Mouse (Mus musculus) midbrain, embryonic 12.5 days (tissue): ENCODE measurements around the gene Fam89b. TPM values are rescaled to one million over a fixed set of nuclear protein-coding genes. Genes with fewer than 3 reads are reported as not detected.

Experiments
- ATAC-seq: fragments of 200-750 bp; cut with Nextera tagmentation; 2 replicates; pipeline ENCODE4 v1.8.0; 2017; ENCODE audit warnings: low read depth, moderate TSS enrichment, moderate library complexity; ENCODE audit not compliant: low FRiP score
- H3K27ac ChIP-seq: fragments of 300-500 bp; sonication (generic); replicated peaks from 2 replicates; pipeline ENCODE4 v1.5.1; 2016; ENCODE audit warnings: mild to moderate bottlenecking
- H3K27me3 ChIP-seq: fragments of 300-500 bp; sonication (generic); 2 replicates; pipeline ENCODE4 v1.6.1; 2016; ENCODE audit warnings: mild to moderate bottlenecking
- H3K36me3 ChIP-seq: fragments of 300-500 bp; sonication (generic); 2 replicates; pipeline ENCODE4 v1.6.1; 2016
- H3K4me1 ChIP-seq: fragments of 300-500 bp; sonication (generic); 2 replicates; pipeline ENCODE4 v1.6.1; 2016
- H3K4me2 ChIP-seq: fragments of 300-500 bp; sonication (generic); replicated peaks from 2 replicates; pipeline ENCODE4 v1.6.1; 2016; ENCODE audit warnings: mild to moderate bottlenecking, moderate library complexity
- H3K4me3 ChIP-seq: fragments of 300-500 bp; sonication (generic); 2 replicates; pipeline ENCODE4 v1.5.1; 2016; ENCODE audit warnings: mild to moderate bottlenecking
- H3K9ac ChIP-seq: fragments of 300-500 bp; sonication (generic); replicated peaks from 2 replicates; pipeline ENCODE4 v1.6.1; 2016; ENCODE audit warnings: mild to moderate bottlenecking, moderate library complexity
- H3K9me3 ChIP-seq: fragments of 300-500 bp; sonication (generic); 2 replicates; pipeline ENCODE4 v1.6.1; 2016; ENCODE audit warnings: mild to moderate bottlenecking
- WGBS: fragments of 180-500 bp; shearing (Covaris S2); methylation state at CpG from one replicate; pipeline ENCODE4 v1.1.7; 2016; 5-methylcytosine and 5-hydroxymethylcytosine counted together
- polyA plus RNA-seq: library from polyadenylated mRNA; unstranded; fragments of >200 nt; fragmentation: Nextera tagmentation; extraction: Ambion mirVana; gene quantifications from 2 replicates; pipeline ENCODE4 v1.2.1, GENCODE M21; 2016

Fam89b gene
- polyA plus RNA-seq, 1 experiment from 2014 or later = 186 TPM

- Histone ChIP-seq H3K36me3 (peaks cover 78% of the 10 kb centered on the region), H3K27ac (0 out of 2 replicates have a peak within 1 kb of the TSS, but pooled peaks have one; percentile 8)
Observed at GRCm38 (mm10) chr19:5704163-5704800, 25.2 kb downstream of the Fam89b start, which contains the start of gene Kcnk7. Kcnk7 (plus strand) TSS chr19:5704367.

GRCm38 (mm10) chr19:5695849-5696462 lies 33.5 kb downstream of the Fam89b start:
- no peak overlapping the region for H3K27ac ChIP-seq
- H3K9ac ChIP-seq = 0 out of 2 replicates have a peak overlapping the region, but pooled peaks have one; percentile 50
- peaks cover 33% of the 10 kb centered on the region for H3K4me1 ChIP-seq
- ATAC-seq = peak; percentile 72
- H3K4me2 ChIP-seq = peak overlapping the region; percentile 66
- H3K4me3 ChIP-seq = peak overlapping the region; percentile 38
- H3K9me3 ChIP-seq = no peaks in the 10 kb centered on the region
- peaks cover 12% of the 10 kb centered on the region for H3K27me3 ChIP-seq
- 8% methylated on average over 41 of the region's 41 CpGs for WGBS
- peaks cover 72% of the 10 kb centered on the region for H3K36me3 ChIP-seq

More at GRCm38 (mm10) chr19:5704163-5704800, 25.2 kb downstream of the Fam89b start, which contains the start of gene Kcnk7:
- ATAC-seq = no peak
- 79% methylated on average over 17 of the region's 17 CpGs for WGBS
- no peak within 1 kb of the TSS for H3K4me3 ChIP-seq
- no peak within 1 kb of the TSS for H3K4me2 ChIP-seq
- H3K9me3 ChIP-seq = no peaks in the 10 kb centered on the region
- 0 out of 2 replicates have a peak, but pooled peaks cover 3% of the 10 kb centered on the region for H3K4me1 ChIP-seq
- H3K9ac ChIP-seq = no peak within 1 kb of the TSS
- no peaks in the 10 kb centered on the region for H3K27me3 ChIP-seq

GRCm38 (mm10) chr19:5693801-5694200 lies 35.7 kb downstream of the Fam89b start:
- Histone ChIP-seq H3K4me2 (no peak overlapping the region), H3K36me3 (peaks cover 57% of the 10 kb centered on the region), H3K9me3 (no peaks in the 10 kb centered on the region), H3K4me1 (peaks cover 52% of the 10 kb centered on the region), H3K4me3 (no peak overlapping the region), H3K27ac (no peak overlapping the region), H3K9ac (no peak overlapping the region), H3K27me3 (peaks cover 12% of the 10 kb centered on the region)
- WGBS = 83% methylated on average over 6 of the region's 6 CpGs
- ATAC-seq = no peak

- H3K9ac ChIP-seq = peak overlapping the region; percentile 51; the same call in 1 of the 2 replicates
- peaks cover 48% of the 10 kb centered on the region for H3K36me3 ChIP-seq
- H3K27me3 ChIP-seq = peaks cover 12% of the 10 kb centered on the region
- WGBS = 87% methylated on average over 10 of the region's 10 CpGs
- ATAC-seq = no peak
- H3K4me3 ChIP-seq = peak overlapping the region; percentile 94; the same call in 1 of the 2 replicates
- peaks cover 53% of the 10 kb centered on the region for H3K4me1 ChIP-seq
- peak overlapping the region; percentile 3; the same call in 1 of the 2 replicates for H3K4me2 ChIP-seq
- H3K27ac ChIP-seq = no peak overlapping the region
- no peaks in the 10 kb centered on the region for H3K9me3 ChIP-seq
Observed at GRCm38 (mm10) chr19:5692913-5693396, 36.5 kb downstream of the Fam89b start.

- H3K9ac ChIP-seq = peak overlapping the region; percentile 51
- 77% methylated on average over 10 of the region's 10 CpGs for WGBS
- H3K4me2 ChIP-seq = peak overlapping the region; percentile 100
- peak overlapping the region; percentile 94; the same call in 1 of the 2 replicates for H3K4me3 ChIP-seq
- no peaks in the 10 kb centered on the region for H3K9me3 ChIP-seq
- peaks cover 42% of the 10 kb centered on the region for H3K36me3 ChIP-seq
- H3K4me1 ChIP-seq = peaks cover 59% of the 10 kb centered on the region
- no peak for ATAC-seq
- peak overlapping the region; percentile 30 for H3K27ac ChIP-seq
- peaks cover 12% of the 10 kb centered on the region for H3K27me3 ChIP-seq
Observed at GRCm38 (mm10) chr19:5692086-5692912, 37.2 kb downstream of the Fam89b start.

- H3K4me2 ChIP-seq = peak overlapping the region; percentile 100
- peaks cover 62% of the 10 kb centered on the region for H3K4me1 ChIP-seq
- no peaks in the 10 kb centered on the region for H3K9me3 ChIP-seq
- peaks cover 40% of the 10 kb centered on the region for H3K36me3 ChIP-seq
- peak overlapping the region; percentile 51; the same call in 1 of the 2 replicates for H3K9ac ChIP-seq
- no peak overlapping the region for H3K27ac ChIP-seq
- no peak for ATAC-seq
- H3K4me3 ChIP-seq = peak overlapping the region; percentile 94
- H3K27me3 ChIP-seq = peaks cover 12% of the 10 kb centered on the region
- 92% methylated on average over 5 of the region's 5 CpGs for WGBS
Observed at GRCm38 (mm10) chr19:5691601-5692000, 37.9 kb downstream of the Fam89b start.

- ATAC-seq = no peak
- 76% methylated on average over 15 of the region's 15 CpGs for WGBS
- no peak overlapping the region for H3K27ac ChIP-seq
- H3K4me2 ChIP-seq = peak overlapping the region; percentile 100
- peaks cover 51% of the 10 kb centered on the region for H3K4me1 ChIP-seq
- peaks cover 46% of the 10 kb centered on the region for H3K36me3 ChIP-seq
- H3K9ac ChIP-seq = peak overlapping the region; percentile 80
- H3K4me3 ChIP-seq = peak overlapping the region; percentile 94
- peaks cover 8% of the 10 kb centered on the region for H3K27me3 ChIP-seq
- no peaks in the 10 kb centered on the region for H3K9me3 ChIP-seq
Observed at GRCm38 (mm10) chr19:5690343-5690735, 39.1 kb downstream of the Fam89b start.

- peak overlapping the region; percentile 87 for H3K27ac ChIP-seq
- H3K9me3 ChIP-seq = no peaks in the 10 kb centered on the region
- H3K36me3 ChIP-seq = peaks cover 48% of the 10 kb centered on the region
- H3K4me3 ChIP-seq = peak overlapping the region; percentile 94
- WGBS = 13% methylated on average over 42 of the region's 42 CpGs
- ATAC-seq = peak; percentile 28; the same call in 1 of the 2 replicates
- H3K4me2 ChIP-seq = peak overlapping the region; percentile 100
- H3K27me3 ChIP-seq = peaks cover 2% of the 10 kb centered on the region
- H3K9ac ChIP-seq = peak overlapping the region; percentile 80
- H3K4me1 ChIP-seq = peaks cover 51% of the 10 kb centered on the region
Observed at GRCm38 (mm10) chr19:5689565-5690342, 39.7 kb downstream of the Fam89b start.

GRCm38 (mm10) chr19:5689088-5689428 lies 40.4 kb downstream of the Fam89b start:
- WGBS = 1% methylated on average over 7 of the region's 7 CpGs
- no peak for ATAC-seq
- Histone ChIP-seq H3K27ac (peak overlapping the region; percentile 87), H3K4me2 (peak overlapping the region; percentile 100), H3K36me3 (peaks cover 52% of the 10 kb centered on the region), H3K9me3 (no peaks in the 10 kb centered on the region), H3K4me3 (peak overlapping the region; percentile 94), H3K27me3 (no peaks in the 10 kb centered on the region), H3K4me1 (peaks cover 51% of the 10 kb centered on the region), H3K9ac (peak overlapping the region; percentile 80)

- Histone ChIP-seq H3K4me3 (peak within 1 kb of the TSS; percentile 94), H3K27ac (peak within 1 kb of the TSS; percentile 87), H3K4me1 (peaks cover 51% of the 10 kb centered on the region), H3K9ac (peak within 1 kb of the TSS; percentile 90), H3K36me3 (peaks cover 53% of the 10 kb centered on the region), H3K4me2 (peak within 1 kb of the TSS; percentile 100), H3K9me3 (no peaks in the 10 kb centered on the region), H3K27me3 (no peaks in the 10 kb centered on the region)
- peak; percentile 92 for ATAC-seq
- under 1% methylated on average over 69 of the region's 69 CpGs for WGBS
Observed at GRCm38 (mm10) chr19:5688200-5689087, 41.0 kb downstream of the Fam89b start, which contains the start of the genes Map3k11 and Pcnx3. Map3k11 (plus strand) TSS chr19:5688742. Pcnx3 (minus strand) TSS chr19:5688908.
